In genomic region chr6:146078136-146078535, GRCm38 (mm10) we compare ENCODE assay signal across 20 mouse cellular contexts.
"Had no signal": no experiment of that assay in that cellular context is flagged by ENCODE, and none has a peak within 500 bp of the region (broad histone marks: within the 10 kb centered on the region; RNA-seq: fewer than 3 reads in every experiment).

No protein-coding gene starts in this region.

- H3K9ac ChIP-seq: intestine, embryonic 15.5 days; liver, embryonic 13.5 days; lung, embryonic 15.5 days; midbrain, embryonic 13.5 days had no signal

- H3K27ac ChIP-seq: intestine, embryonic 15.5 days; kidney, postnatal 0 days; layer of hippocampus, adult 2 months; liver, embryonic 13.5 days; lung, embryonic 15.5 days; midbrain, embryonic 10.5 days; midbrain, embryonic 13.5 days; stomach, postnatal 0 days had no signal

- H3K27me3 ChIP-seq: liver, embryonic 13.5 days; lung, embryonic 15.5 days; midbrain, embryonic 13.5 days had no signal

- H3K4me1 ChIP-seq: intestine, embryonic 15.5 days had no signal

- H3K36me3 ChIP-seq: intestine, embryonic 15.5 days; liver, embryonic 13.5 days; lung, embryonic 15.5 days; midbrain, embryonic 10.5 days; midbrain, embryonic 13.5 days had no signal

- H3K9me3 ChIP-seq: intestine, embryonic 15.5 days; liver, embryonic 13.5 days; lung, embryonic 15.5 days; midbrain, embryonic 13.5 days had no signal

- DNase-seq: kidney, adult 2 months; kidney, postnatal 25 days; layer of hippocampus, adult 9-11 months; liver, embryonic 13.5 days; lung, adult 18-20 months; lung, postnatal 10 days; lung, postnatal 36 days; retina, postnatal 1 day; right cerebral cortex, postnatal 25 days; thymus, adult 2 months; thymus, postnatal 14 days; thymus, postnatal 4 days had no signal

- ATAC-seq: intestine, embryonic 15.5 days; midbrain, embryonic 13.5 days had no signal

- H3K4me3 ChIP-seq: intestine, embryonic 15.5 days; layer of hippocampus, adult 2 months; liver, embryonic 13.5 days; lung, embryonic 15.5 days; megakaryocyte, embryonic 14.5 days; midbrain, embryonic 10.5 days; midbrain, embryonic 13.5 days had no signal

- H3K4me2 ChIP-seq: intestine, embryonic 15.5 days; liver, embryonic 13.5 days; lung, embryonic 15.5 days; midbrain, embryonic 13.5 days had no signal
